In the genomic region with DNA sequence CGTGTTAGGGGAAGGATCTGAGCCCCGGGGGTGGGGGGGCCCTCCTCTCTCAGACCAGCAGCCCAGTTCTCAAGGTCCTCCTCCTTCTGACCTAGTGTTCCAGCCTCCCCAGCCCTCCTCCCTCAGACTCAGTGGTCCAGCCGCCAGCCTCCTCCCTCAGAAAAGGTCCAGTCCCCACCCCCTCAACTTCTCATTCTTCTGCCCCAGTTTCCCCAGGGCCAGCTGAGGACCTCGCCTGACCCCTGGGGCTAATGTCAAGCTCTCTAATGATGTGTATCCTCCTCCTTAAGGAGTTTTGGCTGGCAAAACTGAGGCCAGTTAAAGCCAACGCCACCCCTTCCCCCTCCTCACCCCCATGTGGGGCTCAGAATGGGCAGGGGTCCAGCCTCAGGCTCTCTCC, we compare ENCODE assay signal across 9 mouse cellular contexts. TPM values are rescaled to one million over a fixed set of nuclear protein-coding genes. Genes with fewer than 3 reads are reported as not detected.
DNase-seq lines count a peak whose midpoint lies in the region; ATAC-seq lines count a peak whose summit lies in the region.
"Had no signal": no experiment of that assay in that cellular context is flagged by ENCODE, and none has a peak within 500 bp of the region (broad histone marks: within the 10 kb centered on the region; RNA-seq: fewer than 3 reads in every experiment).

TSS of gene Nccrp1 (minus strand) at position 101 of the 400 bp plus-strand sequence.

- H3K4me2 ChIP-seq in kidney, embryonic 15.5 days = peak within 1 kb of the TSS; percentile 64
- H3K4me2 ChIP-seq in embryonic facial prominence, embryonic 13.5 days = peak within 1 kb of the TSS; percentile 57
- peak within 1 kb of the TSS; percentile 64 for H3K4me2 ChIP-seq in hindbrain, embryonic 15.5 days
- H3K4me2 ChIP-seq in midbrain, embryonic 15.5 days = peak within 1 kb of the TSS; percentile 68

- peaks cover 32% of the 10 kb centered on the region for H3K4me1 ChIP-seq in kidney, embryonic 15.5 days
- H3K4me1 ChIP-seq in embryonic facial prominence, embryonic 13.5 days = peaks cover 18% of the 10 kb centered on the region
- H3K4me1 ChIP-seq in hindbrain, embryonic 15.5 days (replicated peaks) = peaks cover 23% of the 10 kb centered on the region
- H3K4me1 ChIP-seq in midbrain, embryonic 15.5 days = peaks cover 20% of the 10 kb centered on the region

- no peak within 1 kb of the TSS for H3K9ac ChIP-seq in kidney, embryonic 15.5 days
- H3K9ac ChIP-seq in embryonic facial prominence, embryonic 13.5 days = peak within 1 kb of the TSS; percentile 51; the same call in 1 of the 2 replicates
- peak within 1 kb of the TSS; percentile 34 for H3K9ac ChIP-seq in hindbrain, embryonic 15.5 days
- peak within 1 kb of the TSS; percentile 35; the same call in 1 of the 2 replicates for H3K9ac ChIP-seq in midbrain, embryonic 15.5 days

- no peaks in the 10 kb centered on the region for H3K36me3 ChIP-seq in kidney, embryonic 15.5 days
- H3K36me3 ChIP-seq in embryonic facial prominence, embryonic 13.5 days = no peaks in the 10 kb centered on the region
- H3K36me3 ChIP-seq in hindbrain, embryonic 15.5 days = no peaks in the 10 kb centered on the region
- no peaks in the 10 kb centered on the region for H3K36me3 ChIP-seq in midbrain, embryonic 15.5 days (replicated peaks)

- no peaks in the 10 kb centered on the region for H3K9me3 ChIP-seq in kidney, embryonic 15.5 days (replicated peaks)
- no peaks in the 10 kb centered on the region for H3K9me3 ChIP-seq in embryonic facial prominence, embryonic 13.5 days
- H3K9me3 ChIP-seq in hindbrain, embryonic 15.5 days = no peaks in the 10 kb centered on the region
- no peaks in the 10 kb centered on the region for H3K9me3 ChIP-seq in midbrain, embryonic 15.5 days

- ATAC-seq in kidney, embryonic 15.5 days (replicated peaks; ENCODE audit: low FRiP score) = no peak
- ATAC-seq in embryonic facial prominence, embryonic 13.5 days (ENCODE audit: insufficient number of reproducible peaks, insufficient read depth, low FRiP score, low TSS enrichment, low read depth) = no peak
- no peak for ATAC-seq in hindbrain, embryonic 15.5 days (ENCODE audit: low FRiP score, low read depth)
- ATAC-seq in midbrain, embryonic 15.5 days (replicated peaks) = no peak

- no peak within 1 kb of the TSS for H3K27ac ChIP-seq in kidney, embryonic 15.5 days
- H3K27ac ChIP-seq in embryonic facial prominence, embryonic 13.5 days = no peak within 1 kb of the TSS
- H3K27ac ChIP-seq in hindbrain, embryonic 15.5 days (replicated peaks) = no peak within 1 kb of the TSS
- H3K27ac ChIP-seq in midbrain, embryonic 15.5 days = no peak within 1 kb of the TSS

- DNase-seq in kidney, postnatal 4 days = no peak
- no peak for DNase-seq in frontal cortex, postnatal 36 days (ENCODE audit: low spot score in 2 of 2)
- DNase-seq in adrenal gland, postnatal 10 days = no peak
- DNase-seq in kidney, adult 11 months = no peak
- DNase-seq: heart, adult 18-20 months had no signal

- H3K4me3 ChIP-seq in kidney, embryonic 15.5 days (replicated peaks) = peak within 1 kb of the TSS; percentile 34
- peak within 1 kb of the TSS; percentile 30 for H3K4me3 ChIP-seq in embryonic facial prominence, embryonic 13.5 days
- H3K4me3 ChIP-seq in hindbrain, embryonic 15.5 days = peak within 1 kb of the TSS; percentile 34
- peak within 1 kb of the TSS; percentile 35 for H3K4me3 ChIP-seq in midbrain, embryonic 15.5 days

- H3K27me3 ChIP-seq in kidney, embryonic 15.5 days = peaks cover 40% of the 10 kb centered on the region
- H3K27me3 ChIP-seq in embryonic facial prominence, embryonic 13.5 days = peaks cover 61% of the 10 kb centered on the region
- H3K27me3 ChIP-seq in hindbrain, embryonic 15.5 days = peaks cover 35% of the 10 kb centered on the region
- peaks cover 37% of the 10 kb centered on the region for H3K27me3 ChIP-seq in midbrain, embryonic 15.5 days (replicated peaks)

- WGBS in kidney, embryonic 15.5 days = 5% methylated on average over 5 of the region's 5 CpGs
- WGBS in embryonic facial prominence, embryonic 13.5 days = 2% methylated on average over 5 of the region's 5 CpGs
- WGBS in hindbrain, embryonic 15.5 days = 6% methylated on average over 5 of the region's 5 CpGs
- under 1% methylated on average over 5 of the region's 5 CpGs for WGBS in midbrain, embryonic 15.5 days

RNA-seq across cellular contexts. Expression of gene Nccrp1, which starts in this region (rescaled TPM):
- polyA plus RNA-seq in kidney, embryonic 15.5 days (2015; fragmentation: Nextera tagmentation; extraction: Ambion mirVana) = 0.14 TPM in 1 of 2 replicates, not detected in the other
- polyA plus RNA-seq in embryonic facial prominence, embryonic 13.5 days (2015; fragmentation: Nextera tagmentation; extraction: Ambion mirVana) = 0.18 TPM in 1 of 2 replicates, not detected in the other
- polyA plus RNA-seq in hindbrain, embryonic 15.5 days (2015; fragmentation: Nextera tagmentation; extraction: Ambion mirVana) = 0.19 TPM in 1 of 2 replicates, not detected in the other
- polyA plus RNA-seq in midbrain, embryonic 15.5 days (2015; fragmentation: Nextera tagmentation; extraction: Ambion mirVana) = 0.14 and 0.18 TPM in 2 replicates
- not detected for total RNA-seq in adrenal gland, postnatal 10 days (2021)
- total RNA-seq: heart, adult 18-20 months had no signal
